Mouse (Mus musculus) fibroblast of lung, adult 2 months (primary cell): ENCODE measurements around the gene Igf2bp2.
A peak's percentile ranks its signal among the peaks of the same experiment; 100 is the strongest.

Experiments
- DNase-seq: peaks from one replicate; pipeline ENCODE4 v3.0.0-alpha.2; 2011; ENCODE audit warnings: low read depth

The Igf2bp2 gene

GRCm38 (mm10) chr16:22106012-22106584, 57.0 kb downstream of the Igf2bp2 start:
- DNase-seq, result no peak

GRCm38 (mm10) chr16:22100067-22100466, 63.0 kb downstream of the Igf2bp2 start:
- no peak for DNase-seq

- peak; percentile 54 for DNase-seq
Measured at GRCm38 (mm10) chr16:22097659-22098058, 65.4 kb downstream of the Igf2bp2 start.

GRCm38 (mm10) chr16:22095751-22096150, 67.3 kb downstream of the Igf2bp2 start:
- peak; percentile 72 for DNase-seq

DNA sequence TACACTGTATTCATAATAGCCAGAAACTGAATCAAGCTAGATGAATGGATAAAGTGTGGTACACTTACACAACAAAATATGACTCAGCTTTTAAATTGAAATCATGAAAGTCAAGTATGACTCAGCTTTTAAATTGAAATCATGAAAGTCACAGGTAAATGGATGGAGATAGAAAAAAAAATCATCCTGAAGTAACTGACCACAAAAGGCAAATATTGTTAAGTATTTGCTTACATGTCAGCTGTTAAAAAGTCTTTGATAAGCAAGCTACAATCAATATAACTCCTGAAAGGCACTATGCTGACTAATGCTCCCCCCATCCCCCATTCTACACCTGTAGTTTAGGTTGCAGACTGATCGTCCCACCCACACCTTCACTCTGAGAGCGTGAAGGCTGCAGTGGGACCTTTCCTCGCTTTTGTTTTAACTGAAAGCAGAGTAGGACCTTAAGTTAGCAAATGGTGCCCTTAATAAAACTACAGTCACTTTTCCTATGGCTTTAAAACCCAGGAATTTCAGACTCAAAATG, 71.8 kb downstream of the Igf2bp2 start:
- no peak for DNase-seq

DNA sequence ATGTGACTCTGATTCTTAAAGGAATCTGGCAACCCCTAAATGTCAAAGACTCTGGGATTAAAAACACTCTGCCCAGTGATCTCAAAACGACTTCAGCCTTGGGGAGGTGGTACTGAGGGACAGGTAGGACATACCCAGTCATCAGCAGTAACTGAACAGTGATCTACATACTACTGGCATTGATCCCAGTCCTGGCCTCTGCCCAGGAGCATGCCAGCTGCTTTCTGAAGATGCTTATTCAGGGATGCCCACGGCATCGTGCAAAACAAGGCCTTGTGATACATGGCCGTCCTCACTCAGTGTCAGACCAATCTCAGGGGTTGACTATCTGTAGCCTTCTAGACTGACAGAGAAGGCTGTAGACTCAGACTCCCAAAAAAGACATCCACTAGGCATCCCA, 77.7 kb downstream of the Igf2bp2 start:
- DNase-seq, result no peak

- no peak for DNase-seq
Measured at GRCm38 (mm10) chr16:22080125-22080710, 82.9 kb downstream of the Igf2bp2 start.

DNA sequence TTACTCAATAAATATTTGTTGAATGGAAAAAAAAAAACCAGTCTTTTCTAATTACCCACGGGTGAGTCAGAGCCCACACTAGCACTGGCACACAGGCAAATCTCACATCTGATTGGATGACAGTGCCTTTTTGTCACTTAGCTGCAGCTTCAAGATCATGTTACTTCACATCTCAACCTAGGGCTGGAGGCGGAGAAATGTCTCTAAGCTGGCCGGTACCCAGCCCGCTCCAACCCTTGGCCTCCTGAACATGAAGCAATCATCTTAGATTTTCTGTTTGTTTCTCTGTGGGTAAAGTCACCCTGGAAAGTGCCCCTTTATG, 86.5 kb downstream of the Igf2bp2 start:
- DNase-seq, result peak; percentile 94

DNA sequence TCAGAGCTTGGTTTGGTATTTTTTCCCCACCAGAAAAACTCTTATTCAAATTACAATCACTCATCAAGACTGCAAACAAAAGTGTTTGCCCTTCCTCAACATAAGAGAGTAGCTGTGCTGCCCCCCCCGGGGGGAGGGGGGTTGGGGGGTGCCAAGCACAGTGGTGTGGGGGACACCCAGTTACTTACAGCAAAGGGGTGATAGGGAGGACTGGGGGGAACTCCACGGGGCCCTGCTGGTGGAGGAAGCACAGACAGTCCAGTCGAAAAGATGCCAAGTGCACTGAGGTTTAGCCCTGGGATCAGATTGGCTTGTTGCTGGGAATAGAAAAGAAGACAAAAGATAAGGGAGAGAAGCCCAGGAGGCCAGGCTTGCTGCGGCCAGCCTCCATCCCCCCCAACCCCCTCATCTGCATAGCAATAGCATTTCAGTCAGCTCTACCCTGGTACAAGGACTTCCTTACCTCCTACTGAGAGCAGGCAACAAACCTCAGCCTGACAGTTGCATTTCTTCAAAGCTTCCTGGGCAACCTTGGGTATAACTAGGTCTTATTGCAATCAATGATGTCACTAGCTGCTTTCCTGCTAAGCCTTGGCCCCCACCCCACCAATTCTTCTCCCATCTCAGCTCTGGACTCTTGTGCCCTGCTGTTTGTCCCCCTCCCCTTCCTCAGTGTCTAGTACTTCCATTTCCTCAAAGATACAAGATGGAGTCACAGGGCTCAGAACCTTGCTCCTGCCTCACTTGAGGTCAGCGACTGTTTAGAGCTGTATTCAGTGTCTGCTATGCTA, 87.1 kb downstream of the Igf2bp2 start:
- DNase-seq, result no peak

DNA sequence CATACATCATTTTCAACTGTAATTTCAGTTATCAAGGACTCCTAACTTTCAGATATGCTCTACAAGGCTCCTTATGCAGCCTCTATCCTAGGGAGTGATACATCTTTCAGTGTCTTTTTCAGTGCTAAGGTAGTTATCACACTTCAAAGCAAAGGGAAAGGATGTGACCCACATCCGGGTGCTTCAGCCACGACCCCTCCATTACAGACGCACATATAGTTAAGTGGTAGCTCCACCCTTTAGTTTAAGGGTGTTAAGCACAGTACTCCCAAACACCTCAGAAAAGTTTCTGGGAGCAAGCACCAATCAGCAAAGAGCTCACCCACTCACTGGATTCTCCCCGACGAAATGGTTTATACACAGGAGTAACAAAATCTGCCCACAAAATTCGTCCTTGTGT, 88.0 kb downstream of the Igf2bp2 start:
- no peak for DNase-seq

DNA sequence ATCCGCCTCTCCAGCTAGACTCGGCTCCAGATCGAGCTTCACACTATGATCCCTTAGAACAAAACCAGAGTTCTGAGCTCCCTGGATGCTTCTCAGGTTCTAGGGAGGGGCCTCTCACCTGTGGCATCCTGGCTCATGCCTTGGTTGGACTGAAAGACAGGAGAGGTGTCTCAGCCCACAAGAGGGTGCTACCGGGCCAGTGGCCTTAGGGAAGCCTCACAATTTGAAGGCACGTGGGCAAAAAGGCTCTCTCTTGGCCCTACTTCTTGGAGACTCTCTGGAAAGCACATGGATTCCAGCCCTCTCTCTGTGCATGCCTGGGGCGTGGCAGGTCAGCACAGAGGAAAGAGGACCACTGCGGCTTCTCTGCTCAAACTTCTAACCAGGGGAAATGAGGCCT, 91.7 kb downstream of the Igf2bp2 start:
- DNase-seq, result no peak

GRCm38 (mm10) chr16:22067406-22067805, 95.7 kb downstream of the Igf2bp2 start:
- peak; percentile 88 for DNase-seq

GRCm38 (mm10) chr16:22065536-22065935, 97.6 kb downstream of the Igf2bp2 start:
- no peak for DNase-seq

GRCm38 (mm10) chr16:22062284-22062683, 100.8 kb downstream of the Igf2bp2 start:
- DNase-seq, result no peak

DNA sequence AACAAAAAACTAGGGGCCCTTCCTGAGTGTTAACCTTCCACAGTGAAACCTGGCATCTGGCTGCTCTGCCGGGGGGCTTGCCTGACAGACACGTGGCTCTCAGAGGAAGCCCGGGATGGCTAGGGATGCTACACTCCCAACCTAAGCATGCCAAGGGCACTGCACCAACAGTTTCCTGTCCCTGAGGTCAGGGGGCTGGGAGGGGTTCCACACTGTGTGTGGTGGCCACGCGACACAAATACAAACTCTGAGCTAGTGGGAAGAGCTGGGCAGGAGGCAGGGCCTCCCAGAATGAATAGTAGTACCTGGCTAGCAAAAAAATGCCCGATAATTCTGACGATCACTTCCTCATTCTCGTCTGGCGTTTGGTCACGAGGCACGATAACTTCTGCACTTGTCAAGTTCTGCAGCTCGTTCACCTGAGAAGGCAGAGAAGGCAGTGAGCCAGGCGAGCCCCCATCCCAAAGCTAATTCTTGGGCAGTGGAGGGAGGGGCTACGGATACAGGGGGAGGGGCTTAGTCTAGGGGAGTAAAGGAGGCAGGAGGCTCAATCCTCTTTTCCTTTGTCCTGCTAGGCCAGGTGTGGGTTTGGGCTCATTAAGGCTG, 101.4 kb downstream of the Igf2bp2 start:
- DNase-seq, result no peak

- DNase-seq, result no peak
Measured at GRCm38 (mm10) chr16:22060416-22060815, 102.7 kb downstream of the Igf2bp2 start.

DNA sequence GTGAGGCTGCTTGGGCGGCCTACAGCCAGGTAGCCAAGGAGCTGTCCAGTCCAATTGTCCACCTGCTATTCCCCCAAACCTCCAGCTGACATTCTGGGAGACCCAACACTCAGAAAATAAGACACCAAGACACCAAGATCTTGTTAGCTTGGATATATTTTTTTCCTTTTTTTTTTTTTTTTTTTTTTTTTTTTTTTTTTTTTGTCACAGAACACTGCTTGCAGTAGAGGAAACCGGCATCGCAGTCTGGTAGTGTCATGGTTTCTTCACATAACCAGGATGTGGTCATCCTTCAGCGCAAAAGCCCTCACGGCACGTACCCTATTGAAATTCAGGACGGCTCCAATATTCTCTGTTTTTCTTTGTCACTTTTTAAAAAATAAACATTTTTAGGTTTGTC, 104.2 kb downstream of the Igf2bp2 start:
- DNase-seq, result no peak

DNA sequence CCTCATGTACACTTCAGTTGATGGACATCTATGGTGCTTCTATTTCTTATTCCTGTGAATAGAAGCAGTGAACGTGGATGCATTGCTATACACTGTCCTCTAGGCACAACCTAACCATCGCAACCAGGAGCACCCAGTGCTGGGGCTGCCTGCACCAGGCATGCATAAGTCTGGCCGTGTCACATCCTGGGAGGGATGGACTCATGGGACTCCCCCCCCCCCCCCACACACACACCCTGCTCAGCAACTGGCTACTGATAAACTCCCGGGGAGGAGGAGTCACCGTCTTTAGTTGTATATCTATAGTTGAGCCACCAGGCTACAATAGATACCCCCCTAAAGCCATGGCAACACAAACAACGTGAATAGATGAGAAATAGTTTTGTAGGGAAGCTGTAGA, 105.6 kb downstream of the Igf2bp2 start:
- no peak for DNase-seq

GRCm38 (mm10) chr16:22053411-22053810, 109.7 kb downstream of the Igf2bp2 start:
- DNase-seq, result no peak

GRCm38 (mm10) chr16:22046739-22047366, 116.2 kb downstream of the Igf2bp2 start:
- no peak for DNase-seq

- DNase-seq, result no peak
Measured at GRCm38 (mm10) chr16:22045930-22046329, 117.2 kb downstream of the Igf2bp2 start.

- no peak for DNase-seq
Measured at GRCm38 (mm10) chr16:22043830-22044229, 119.3 kb downstream of the Igf2bp2 start.
